Mouse (Mus musculus): ENCODE measurements around the gene Olfr1329. TPM values are rescaled to one million over a fixed set of nuclear protein-coding genes. Genes with fewer than 3 reads are reported as not detected.

The Olfr1329 gene
- polyA plus RNA-seq, 1 experiment from 2014 or later: not detected

Other genes starting within 250 kb of the Olfr1329 start
- gene Olfr1342, start 224.7 kb downstream of the Olfr1329 start, polyA plus RNA-seq (2014; fragmentation: Nextera tagmentation; extraction: Ambion mirVana): not detected in 2 replicates
- gene Olfr1341, start 213.9 kb downstream of the Olfr1329 start, polyA plus RNA-seq (2014; fragmentation: Nextera tagmentation; extraction: Ambion mirVana): not detected in 2 replicates
- not detected in 2 replicates for gene Olfr1340, start 197.3 kb downstream of the Olfr1329 start, polyA plus RNA-seq (2014; fragmentation: Nextera tagmentation; extraction: Ambion mirVana)
- gene Olfr1339, start 185.3 kb downstream of the Olfr1329 start, polyA plus RNA-seq (2014; fragmentation: Nextera tagmentation; extraction: Ambion mirVana): not detected in 2 replicates
- gene Olfr1338, start 158.7 kb downstream of the Olfr1329 start, polyA plus RNA-seq (2014; fragmentation: Nextera tagmentation; extraction: Ambion mirVana): not detected in 2 replicates
- not detected in 2 replicates for gene Olfr1337, start 134.9 kb downstream of the Olfr1329 start, polyA plus RNA-seq (2014; fragmentation: Nextera tagmentation; extraction: Ambion mirVana)
- not detected in 2 replicates for gene Olfr1335, start 107.5 kb downstream of the Olfr1329 start, polyA plus RNA-seq (2014; fragmentation: Nextera tagmentation; extraction: Ambion mirVana)
- gene Olfr1333, start 81.2 kb downstream of the Olfr1329 start, polyA plus RNA-seq (2014; fragmentation: Nextera tagmentation; extraction: Ambion mirVana): not detected in 2 replicates
- not detected in 2 replicates for gene Olfr1331, start 52.8 kb downstream of the Olfr1329 start, polyA plus RNA-seq (2014; fragmentation: Nextera tagmentation; extraction: Ambion mirVana)
- gene Olfr1330, start 28.9 kb downstream of the Olfr1329 start, polyA plus RNA-seq (2014; fragmentation: Nextera tagmentation; extraction: Ambion mirVana): not detected in 2 replicates
- gene Olfr1328, start 21.1 kb upstream of the Olfr1329 start, polyA plus RNA-seq (2014; fragmentation: Nextera tagmentation; extraction: Ambion mirVana): not detected in 2 replicates
- not detected in 2 replicates for gene Lao1, start 44.1 kb upstream of the Olfr1329 start, polyA plus RNA-seq (2014; fragmentation: Nextera tagmentation; extraction: Ambion mirVana)
- 151 and 162 TPM in 2 replicates for gene Slc2a1, start 191.2 kb upstream of the Olfr1329 start, polyA plus RNA-seq (2014; fragmentation: Nextera tagmentation; extraction: Ambion mirVana)